In the genomic region with DNA sequence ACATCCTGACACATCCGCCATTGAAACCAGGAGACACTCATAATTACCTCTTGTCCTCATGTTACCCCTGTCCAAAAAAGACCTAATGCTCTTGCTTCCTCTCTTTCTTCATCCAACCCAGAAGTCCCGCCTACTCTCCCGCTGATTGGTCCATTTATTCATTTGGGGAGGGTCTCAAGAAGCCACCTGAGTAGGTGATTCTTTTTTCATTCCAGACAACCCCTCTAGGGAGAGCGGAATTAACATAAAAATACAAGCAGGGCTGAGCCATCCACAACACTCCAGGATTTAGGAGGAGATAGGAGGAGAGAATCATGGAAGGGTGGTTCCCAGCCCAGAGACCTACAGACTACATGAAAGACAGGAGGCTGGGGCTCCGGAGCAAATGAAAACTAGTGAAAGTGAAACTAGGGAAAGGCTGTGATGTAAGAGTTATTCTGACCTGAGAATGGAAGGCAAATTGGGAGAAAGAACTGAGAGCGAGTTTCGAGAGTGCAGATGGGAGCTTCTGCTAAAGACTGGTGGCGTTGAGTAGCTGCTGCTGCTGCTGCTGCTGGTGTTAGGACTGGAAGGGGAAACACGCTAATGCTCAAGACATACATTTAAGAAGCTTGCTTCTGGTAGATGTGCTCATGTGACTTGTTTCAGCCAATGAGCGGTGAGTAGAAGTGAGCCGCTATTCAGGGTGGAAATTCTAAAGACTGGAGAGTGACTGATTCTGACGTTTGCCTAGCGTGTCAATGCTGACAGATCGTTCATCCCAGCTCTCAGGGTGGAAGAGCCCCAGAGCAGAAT, we compare ENCODE assay signal across 8 mouse cellular contexts. TPM values are rescaled to one million over a fixed set of nuclear protein-coding genes. Genes with fewer than 3 reads are reported as not detected.
DNase-seq lines count a peak whose midpoint lies in the region; ATAC-seq and TF ChIP-seq lines count a peak whose summit lies in the region.

No protein-coding gene starts in this region.

- no peak overlapping the region for H3K27ac ChIP-seq in hindbrain, postnatal 0 days
- H3K27ac ChIP-seq in hindbrain, embryonic 14.5 days = no peak overlapping the region
- no peak overlapping the region for H3K27ac ChIP-seq in heart, embryonic 14.5 days (replicated peaks in 1 of 2; ENCODE audit: control insufficient read depth in 1 of 2, insufficient read depth in 1 of 2, low read depth in 2 of 2, low read length in 2 of 2)
- no peak overlapping the region; the same call in 1 of the 2 replicates for H3K27ac ChIP-seq in midbrain, embryonic 10.5 days (replicated peaks)

- H3K4me2 ChIP-seq in hindbrain, postnatal 0 days (ENCODE audit: low read depth, low read length) = 0 out of 2 replicates have a peak overlapping the region, but pooled peaks have one; percentile 5
- no peak overlapping the region for H3K4me2 ChIP-seq in hindbrain, embryonic 14.5 days (replicated peaks)
- H3K4me2 ChIP-seq in heart, embryonic 14.5 days (ENCODE audit: low read length) = peak overlapping the region; percentile 56

- TF ChIP-seq CTCF in hindbrain, postnatal 0 days (IDR thresholded peaks at IDR 0.05; ENCODE audit: low read depth) = no peak

- no peak overlapping the region for H3K9ac ChIP-seq in hindbrain, postnatal 0 days (replicated peaks; ENCODE audit: low read length)
- no peak overlapping the region for H3K9ac ChIP-seq in hindbrain, embryonic 14.5 days
- no peak overlapping the region; the same call in 1 of the 2 replicates for H3K9ac ChIP-seq in heart, embryonic 14.5 days (ENCODE audit: low read length)

- no peaks in the 10 kb centered on the region for H3K4me1 ChIP-seq in hindbrain, postnatal 0 days (ENCODE audit: insufficient read depth, low read length)
- no peaks in the 10 kb centered on the region for H3K4me1 ChIP-seq in hindbrain, embryonic 14.5 days (replicated peaks; ENCODE audit: control insufficient read depth, insufficient read depth, low read length)
- no peaks in the 10 kb centered on the region; a peak in 1 of 4 replicates for H3K4me1 ChIP-seq in heart, embryonic 14.5 days (ENCODE audit: control insufficient read depth in 2 of 2, insufficient read depth in 2 of 2, low read length in 2 of 2)
- peaks cover 16% of the 10 kb centered on the region for H3K4me1 ChIP-seq in midbrain, embryonic 10.5 days

- no peaks in the 10 kb centered on the region for H3K9me3 ChIP-seq in hindbrain, postnatal 0 days (ENCODE audit: low read length)
- H3K9me3 ChIP-seq in hindbrain, embryonic 14.5 days (ENCODE audit: control insufficient read depth, low read length) = no peaks in the 10 kb centered on the region
- H3K9me3 ChIP-seq in heart, embryonic 14.5 days (ENCODE audit: control insufficient read depth, low read length) = no peaks in the 10 kb centered on the region
- H3K9me3 ChIP-seq in midbrain, embryonic 10.5 days (replicated peaks) = no peaks in the 10 kb centered on the region

- no peaks in the 10 kb centered on the region for H3K36me3 ChIP-seq in hindbrain, postnatal 0 days (ENCODE audit: insufficient read depth, low read length)
- no peaks in the 10 kb centered on the region for H3K36me3 ChIP-seq in hindbrain, embryonic 14.5 days (replicated peaks; ENCODE audit: control insufficient read depth, insufficient read depth)
- no peaks in the 10 kb centered on the region for H3K36me3 ChIP-seq in heart, embryonic 14.5 days (ENCODE audit: control insufficient read depth, insufficient read depth, low read length)
- H3K36me3 ChIP-seq in midbrain, embryonic 10.5 days = no peaks in the 10 kb centered on the region

- no peak for ATAC-seq in hindbrain, postnatal 0 days
- ATAC-seq in hindbrain, embryonic 14.5 days (ENCODE audit: low FRiP score) = no peak
- no peak for ATAC-seq in heart, embryonic 14.5 days (ENCODE audit: insufficient number of reproducible peaks, insufficient read depth, low FRiP score, low read depth)
- ATAC-seq in megakaryocyte-erythroid progenitor cell, adult 5-6 weeks (replicated peaks; ENCODE audit: low FRiP score, low TSS enrichment, poor library complexity, severe bottlenecking) = peak; percentile 79

- no peak overlapping the region for H3K4me3 ChIP-seq in hindbrain, postnatal 0 days (ENCODE audit: low read length)
- no peak overlapping the region for H3K4me3 ChIP-seq in hindbrain, embryonic 14.5 days (replicated peaks; ENCODE audit: low read length)
- H3K4me3 ChIP-seq in heart, embryonic 14.5 days (ENCODE audit: control insufficient read depth in 1 of 2, insufficient read depth in 1 of 2, low read depth in 1 of 2, low read length in 2 of 2) = peak overlapping the region; percentile 27 to 53
- H3K4me3 ChIP-seq in midbrain, embryonic 10.5 days = no peak overlapping the region

- 65% methylated on average over 14 of the region's 14 CpGs for WGBS in hindbrain, postnatal 0 days
- WGBS in hindbrain, embryonic 14.5 days = 65% methylated on average over 14 of the region's 14 CpGs
- WGBS in heart, embryonic 14.5 days = 41% methylated on average over 14 of the region's 14 CpGs
- 63% methylated on average over 14 of the region's 14 CpGs for WGBS in midbrain, embryonic 10.5 days

- DNase-seq in hindbrain, postnatal 0 days (ENCODE audit: low spot score) = no peak
- DNase-seq in hindbrain, embryonic 14.5 days (ENCODE audit: low spot score) = no peak
- DNase-seq in R1 (ENCODE audit: low read depth, low spot score) (peak; percentile 91), adipocyte (ENCODE audit: low spot score) (no peak)
- no peak for DNase-seq in layer of hippocampus, adult 11-12 months (ENCODE audit: low spot score)
- DNase-seq in midbrain, embryonic 10.5 days (ENCODE audit: low spot score) = no peak

- no peaks in the 10 kb centered on the region for H3K27me3 ChIP-seq in hindbrain, postnatal 0 days (ENCODE audit: insufficient read depth, low read length)
- no peaks in the 10 kb centered on the region for H3K27me3 ChIP-seq in hindbrain, embryonic 14.5 days (ENCODE audit: control insufficient read depth, insufficient read depth, low read length)
- no peaks in the 10 kb centered on the region for H3K27me3 ChIP-seq in heart, embryonic 14.5 days (ENCODE audit: control insufficient read depth, insufficient read depth, low read length)
- peaks cover 8% of the 10 kb centered on the region; the same call in 1 of the 2 replicates for H3K27me3 ChIP-seq in midbrain, embryonic 10.5 days (ENCODE audit: low read depth, poor library complexity, severe bottlenecking)

RNA-seq across cellular contexts. Expression of gene Mmp2, which starts 55.0 kb away (rescaled TPM):
- total RNA-seq in hindbrain, postnatal 0 days (2014; rRNA removed) = 12.7 and 16.9 TPM in 2 replicates
- 13.0 and 16.1 TPM in 2 replicates for polyA plus RNA-seq in hindbrain, postnatal 0 days (2015; fragmentation: Nextera tagmentation; extraction: Ambion mirVana)
- 33.8 and 35.9 TPM in 2 replicates for polyA plus RNA-seq in hindbrain, embryonic 14.5 days (2014; fragmentation: Nextera tagmentation; extraction: Ambion mirVana)
- 123 and 131 TPM in 2 replicates for polyA plus RNA-seq in heart, embryonic 14.5 days (2014; fragmentation: Nextera tagmentation; extraction: Ambion mirVana)
- total RNA-seq in megakaryocyte-erythroid progenitor cell, adult 5-6 weeks (2014; fragmentation: Nextera tagmentation) = not detected in 2 replicates
- total RNA-seq in megakaryocyte-erythroid progenitor cell, adult 5-6 weeks (2017) = 3.1 TPM in 1 of 2 replicates, not detected in the other
- 46.9 and 49.2 TPM in 2 replicates for polyA plus RNA-seq in midbrain, embryonic 10.5 days (2016; fragmentation: Nextera tagmentation; extraction: Ambion mirVana)

Comparison
In these comparisons a context has a peak if more than half of its experiments do, and no peak if none do; other contexts are left out.
1. H3K4me3 ChIP-seq: peak in heart, embryonic 14.5 days (2 of 2); none in hindbrain, postnatal 0 days (single experiment), hindbrain, embryonic 14.5 days (single experiment) and midbrain, embryonic 10.5 days (single experiment).